Mouse (Mus musculus) liver, embryonic 12.5 days (tissue): ENCODE data around the gene Msi2. TPM values are rescaled to one million over a fixed set of nuclear protein-coding genes. Genes with fewer than 3 reads are reported as not detected.

Source experiments
- ATAC-seq: fragments of 200-750 bp; cut with Nextera tagmentation; 2 replicates; pipeline ENCODE4 v1.8.0; 2017; ENCODE audit warnings: moderate number of reproducible peaks, mild to moderate bottlenecking, moderate library complexity
- H3K27ac ChIP-seq: fragments of 300-500 bp; sonication (generic); 2 replicates; pipeline ENCODE4 v1.5.1; 2016; ENCODE audit warnings: mild to moderate bottlenecking
- H3K27me3 ChIP-seq: fragments of 300-500 bp; sonication (generic); replicated peaks from 2 replicates; pipeline ENCODE4 v1.6.1; 2016; ENCODE audit warnings: mild to moderate bottlenecking, moderate library complexity
- H3K36me3 ChIP-seq: fragments of 300-500 bp; sonication (generic); 2 replicates; pipeline ENCODE4 v1.6.1; 2016; ENCODE audit warnings: mild to moderate bottlenecking, moderate library complexity
- H3K4me1 ChIP-seq: fragments of 300-500 bp; sonication (generic); 2 replicates; pipeline ENCODE4 v1.6.1; 2016
- H3K4me2 ChIP-seq: fragments of 300-500 bp; sonication (generic); 2 replicates; pipeline ENCODE4 v1.6.1; 2016; ENCODE audit warnings: mild to moderate bottlenecking, moderate library complexity
- H3K4me3 ChIP-seq: fragments of 300-500 bp; sonication (generic); 2 replicates; pipeline ENCODE4 v1.5.1; 2016; ENCODE audit warnings: mild to moderate bottlenecking, moderate library complexity
- H3K9ac ChIP-seq: fragments of 300-500 bp; sonication (generic); 2 replicates; pipeline ENCODE4 v1.6.1; 2016; ENCODE audit warnings: mild to moderate bottlenecking, moderate library complexity
- H3K9me3 ChIP-seq: fragments of 300-500 bp; sonication (generic); replicated peaks from 2 replicates; pipeline ENCODE4 v1.6.1; 2016; ENCODE audit warnings: mild to moderate bottlenecking, moderate library complexity
- WGBS: fragments of 180-500 bp; shearing (Covaris S2); methylation state at CpG from one replicate; pipeline ENCODE4 v1.1.7; 2016; ENCODE audit not compliant: insufficient replicate concordance; 5-methylcytosine and 5-hydroxymethylcytosine counted together
- polyA plus RNA-seq: library from polyadenylated mRNA; unstranded; fragments of >200 nt; fragmentation: Nextera tagmentation; extraction: Ambion mirVana; gene quantifications from 2 replicates; pipeline ENCODE4 v1.2.1, GENCODE M21; 2016

Msi2 gene
- polyA plus RNA-seq, 1 experiment from 2014 or later: 5.2 TPM

DNA sequence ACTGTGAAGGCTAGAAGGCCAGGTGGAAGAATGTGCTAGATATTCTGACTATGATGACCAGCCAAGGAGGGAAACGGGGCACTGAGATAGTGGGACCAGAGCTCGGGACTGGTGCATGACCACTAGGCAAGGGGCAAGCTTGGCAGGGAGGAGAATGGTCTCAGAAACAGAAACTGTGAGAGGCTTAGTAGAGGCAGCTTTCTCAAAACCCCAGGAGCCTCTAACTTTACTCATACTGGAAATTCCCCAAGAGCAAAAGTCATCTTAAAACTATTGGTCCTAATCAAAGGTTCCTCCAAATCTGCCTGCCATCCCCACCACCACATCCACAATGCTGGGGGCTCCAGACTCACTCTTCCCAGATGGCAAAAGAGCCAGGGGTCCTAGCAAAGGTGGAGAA, 181.5 kb downstream of the Msi2 start:
- H3K4me1 ChIP-seq: 0 out of 2 replicates have a peak, but pooled peaks cover 6% of the 10 kb centered on the region
- no peak overlapping the region for H3K27ac ChIP-seq
- no peak for ATAC-seq
- H3K4me2 ChIP-seq: no peak overlapping the region
- H3K4me3 ChIP-seq: no peak overlapping the region
- WGBS: 70% methylated on average over 2 of the region's 2 CpGs
- no peak overlapping the region for H3K9ac ChIP-seq
- H3K36me3 ChIP-seq: no peaks in the 10 kb centered on the region
- H3K27me3 ChIP-seq: no peaks in the 10 kb centered on the region
- no peaks in the 10 kb centered on the region for H3K9me3 ChIP-seq

DNA sequence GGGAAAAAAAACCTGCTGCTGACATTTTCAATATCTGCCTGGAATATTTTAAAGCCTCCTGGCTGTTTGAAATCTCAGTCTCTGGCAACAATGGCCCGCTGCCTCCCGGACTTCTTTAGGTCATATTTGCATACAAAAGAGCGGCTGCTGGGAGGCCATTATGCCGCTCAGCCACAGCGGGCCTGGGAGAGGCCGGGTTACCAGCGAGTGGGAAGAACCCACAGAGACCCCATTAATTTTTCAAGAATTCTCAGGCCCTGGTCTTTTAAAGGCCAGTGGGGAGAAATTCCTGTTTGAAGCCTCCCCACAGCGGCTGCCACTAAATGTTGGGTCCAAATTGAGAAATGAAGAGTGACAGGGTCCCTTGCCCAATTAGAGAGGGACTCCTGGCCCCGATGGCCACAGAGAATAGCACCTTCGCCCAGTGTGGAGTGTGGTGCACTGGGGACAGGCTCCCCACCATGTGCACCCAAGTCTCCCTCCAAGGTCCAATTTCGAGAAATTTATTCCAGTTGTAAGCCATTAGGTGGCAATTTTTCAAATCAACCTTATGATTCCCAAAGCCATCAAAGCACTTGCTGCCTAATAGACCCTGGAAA, 183.9 kb downstream of the Msi2 start:
- WGBS: 64% methylated on average over 11 of the region's 11 CpGs
- Histone ChIP-seq H3K27me3 (no peaks in the 10 kb centered on the region), H3K36me3 (no peaks in the 10 kb centered on the region), H3K27ac (no peak overlapping the region), H3K4me3 (no peak overlapping the region), H3K9ac (no peak overlapping the region), H3K9me3 (no peaks in the 10 kb centered on the region), H3K4me2 (no peak overlapping the region), H3K4me1 (peaks cover 18% of the 10 kb centered on the region)
- no peak for ATAC-seq

DNA sequence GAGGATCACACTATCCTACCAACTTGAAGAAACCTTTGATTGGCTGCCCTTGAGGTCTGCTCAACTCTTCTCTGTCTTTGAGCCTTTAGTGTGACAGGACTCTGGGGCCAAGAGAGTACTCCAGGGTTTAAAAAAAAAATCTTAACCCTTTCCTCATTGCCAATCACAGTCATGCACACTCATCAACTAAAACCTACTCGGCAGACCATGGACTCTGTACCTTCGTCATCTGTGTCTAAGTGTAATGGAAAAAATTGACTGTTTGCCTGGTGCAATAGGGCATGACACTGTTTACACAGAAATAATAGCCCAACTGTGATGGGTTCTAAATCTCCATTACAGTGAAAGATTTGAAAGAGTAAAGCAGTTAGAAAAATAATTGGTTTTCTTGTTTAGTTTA, 186.3 kb downstream of the Msi2 start:
- H3K4me2 ChIP-seq: no peak overlapping the region
- 77% methylated on average over 2 of the region's 2 CpGs for WGBS
- no peak for ATAC-seq

DNA sequence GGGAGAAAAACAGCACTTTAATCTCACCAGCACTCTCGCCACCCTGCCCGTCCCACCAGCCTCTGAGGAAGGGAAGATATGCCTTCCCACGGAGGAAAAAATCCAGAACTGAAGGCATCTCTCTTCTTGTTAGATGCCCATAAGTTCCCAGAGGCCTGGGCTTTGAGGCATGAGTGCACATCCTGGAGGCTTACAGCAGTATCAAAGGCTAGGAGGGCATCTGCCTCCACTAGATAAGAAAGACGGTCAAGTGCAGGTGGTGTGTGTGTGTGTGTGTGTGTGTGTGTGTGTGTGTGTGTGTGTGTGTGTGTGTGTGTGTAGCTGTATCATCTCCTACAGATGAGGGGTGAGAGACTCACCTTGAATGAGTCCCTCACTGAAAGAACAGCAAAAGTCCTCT, 188.3 kb downstream of the Msi2 start:
- H3K9ac ChIP-seq: peak overlapping the region; percentile 27; the same call in 1 of the 2 replicates
- H3K4me1 ChIP-seq: peaks cover 55% of the 10 kb centered on the region
- H3K9me3 ChIP-seq: no peaks in the 10 kb centered on the region
- H3K4me3 ChIP-seq: no peak overlapping the region
- H3K36me3 ChIP-seq: no peaks in the 10 kb centered on the region
- peak; percentile 72 for ATAC-seq
- no peak overlapping the region for H3K4me2 ChIP-seq
- H3K27ac ChIP-seq: peak overlapping the region; percentile 48; the same call in 1 of the 2 replicates
- no peaks in the 10 kb centered on the region for H3K27me3 ChIP-seq
- 16% methylated on average over 4 of the region's 4 CpGs for WGBS

More for the DNA sequence above, 186.3 kb downstream of the Msi2 start:
- Histone ChIP-seq H3K9ac (no peak overlapping the region), H3K4me1 (peaks cover 36% of the 10 kb centered on the region), H3K9me3 (no peaks in the 10 kb centered on the region), H3K27ac (no peak overlapping the region), H3K27me3 (no peaks in the 10 kb centered on the region), H3K4me3 (no peak overlapping the region), H3K36me3 (no peaks in the 10 kb centered on the region)

DNA sequence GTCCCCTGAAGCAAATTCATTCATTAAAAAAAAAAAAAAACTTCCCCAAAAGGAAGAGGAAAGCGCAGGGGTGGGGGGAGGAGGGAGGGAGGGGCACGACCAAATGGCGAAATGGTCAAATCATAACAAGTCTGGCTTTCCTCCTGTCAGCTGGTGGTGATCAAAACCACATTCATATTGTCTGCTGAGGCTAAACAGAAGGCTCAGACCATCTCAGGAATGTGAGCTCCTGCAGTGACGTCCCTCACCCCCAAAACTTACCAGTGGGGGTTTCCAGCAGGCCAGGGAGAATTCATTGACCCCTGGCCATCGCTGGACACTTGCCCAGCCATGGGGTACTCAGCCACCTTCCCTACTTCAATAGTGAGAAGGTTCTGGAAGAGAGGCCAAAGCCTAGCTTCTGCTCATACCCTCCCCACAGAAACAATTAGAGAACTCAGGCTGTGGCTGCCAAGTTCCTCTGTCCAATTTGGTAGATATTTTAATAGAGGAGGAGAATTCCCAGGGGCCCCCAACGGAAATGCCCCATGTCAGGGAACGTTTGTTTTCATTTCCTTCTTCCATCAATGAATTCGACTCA, 189.7 kb downstream of the Msi2 start:
- Histone ChIP-seq H3K4me3 (no peak overlapping the region), H3K9me3 (no peaks in the 10 kb centered on the region), H3K9ac (no peak overlapping the region), H3K4me1 (peaks cover 69% of the 10 kb centered on the region), H3K36me3 (no peaks in the 10 kb centered on the region), H3K27me3 (no peaks in the 10 kb centered on the region), H3K27ac (no peak overlapping the region), H3K4me2 (no peak overlapping the region)
- WGBS: 34% methylated on average over 8 of the region's 8 CpGs
- no peak for ATAC-seq

DNA sequence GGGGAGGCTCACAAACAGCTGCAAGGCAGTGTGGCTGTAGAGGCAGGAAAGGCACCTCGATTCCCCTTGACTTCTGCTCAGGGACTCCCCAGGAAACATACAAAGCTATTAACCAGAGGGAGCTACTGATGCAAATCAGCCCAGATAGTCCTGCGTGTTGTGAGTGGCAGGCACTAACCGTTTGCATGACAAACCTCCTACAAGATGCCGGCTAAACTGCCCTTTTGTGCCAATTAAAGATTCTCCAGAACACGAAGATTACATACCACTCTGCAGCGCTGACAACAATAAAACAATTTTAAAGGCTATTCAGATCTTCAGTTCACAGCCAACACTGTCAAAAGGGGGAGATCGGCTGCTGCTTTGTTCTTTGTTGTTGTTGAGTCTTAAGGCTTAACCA, 191.6 kb downstream of the Msi2 start:
- no peaks in the 10 kb centered on the region for H3K9me3 ChIP-seq
- no peak overlapping the region for H3K4me3 ChIP-seq
- WGBS: 45% methylated on average over 7 of the region's 7 CpGs
- H3K36me3 ChIP-seq: no peaks in the 10 kb centered on the region
- no peak overlapping the region for H3K27ac ChIP-seq
- no peak overlapping the region for H3K9ac ChIP-seq
- no peaks in the 10 kb centered on the region for H3K27me3 ChIP-seq
- ATAC-seq: no peak
- H3K4me2 ChIP-seq: no peak overlapping the region
- H3K4me1 ChIP-seq: peaks cover 74% of the 10 kb centered on the region

DNA sequence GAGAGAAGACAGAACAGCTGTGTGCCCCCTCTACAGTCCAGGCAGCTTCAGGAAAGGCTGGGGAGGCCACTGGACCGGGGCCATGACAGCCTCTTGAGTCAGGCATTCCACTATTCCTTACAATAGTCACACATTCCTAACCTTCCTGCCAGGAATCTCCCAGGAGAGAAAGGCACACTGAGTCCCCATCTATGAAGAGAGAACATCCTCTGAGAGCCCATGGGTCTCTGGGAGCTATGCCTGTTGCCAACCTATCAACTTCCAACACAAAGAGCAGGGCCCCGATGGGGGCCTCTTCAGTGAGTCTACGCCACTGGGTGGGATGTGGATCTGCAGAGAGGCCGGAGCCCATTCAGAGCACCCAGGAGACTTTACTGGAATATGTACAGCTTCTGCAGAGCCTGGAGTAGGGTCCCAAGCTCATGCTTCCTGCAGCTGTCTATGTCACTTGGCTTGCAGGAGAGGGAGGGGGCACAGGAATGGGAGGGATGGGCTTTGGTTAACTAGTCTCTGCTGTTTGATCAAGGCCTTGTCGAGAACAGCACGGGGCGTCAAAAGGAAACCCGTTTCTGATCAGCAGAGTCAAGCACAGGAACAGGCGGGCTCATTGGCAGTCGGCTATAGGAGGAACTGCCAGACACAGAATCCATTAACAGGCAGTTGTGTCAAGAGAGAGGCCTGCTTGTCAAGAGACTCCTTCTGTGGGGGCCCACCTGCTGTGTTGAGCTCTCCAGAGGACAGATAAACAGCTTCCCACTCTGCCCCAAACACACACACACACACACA, 193.3 kb downstream of the Msi2 start:
- Histone ChIP-seq H3K4me1 (peaks cover 81% of the 10 kb centered on the region), H3K4me3 (no peak overlapping the region), H3K4me2 (no peak overlapping the region), H3K27ac (peak overlapping the region; percentile 17; the same call in 1 of the 2 replicates), H3K9ac (0 out of 2 replicates have a peak overlapping the region, but pooled peaks have one; percentile 25), H3K27me3 (no peaks in the 10 kb centered on the region), H3K9me3 (no peaks in the 10 kb centered on the region), H3K36me3 (no peaks in the 10 kb centered on the region)
- ATAC-seq: no peak
- WGBS: 30% methylated on average over 10 of the region's 10 CpGs

DNA sequence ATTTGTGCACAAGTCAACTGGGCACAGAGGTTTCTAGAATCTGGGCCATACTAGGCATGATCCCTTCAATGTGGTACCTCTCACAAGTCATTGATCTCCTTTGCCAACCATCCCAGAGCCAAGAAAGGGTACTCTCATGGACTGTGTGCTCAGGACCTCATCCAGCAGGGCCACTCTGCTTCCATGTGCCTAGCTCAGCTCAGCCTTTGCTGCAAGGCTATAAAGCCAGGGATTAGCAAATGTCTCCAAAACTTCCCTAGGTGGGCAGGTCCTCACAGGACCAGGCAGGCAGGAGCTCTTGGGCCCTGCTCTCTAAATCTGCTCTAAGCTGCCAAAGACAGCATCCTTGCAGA, 193.9 kb downstream of the Msi2 start:
- Histone ChIP-seq H3K4me2 (no peak overlapping the region), H3K4me3 (no peak overlapping the region), H3K27ac (no peak overlapping the region), H3K9me3 (no peaks in the 10 kb centered on the region), H3K4me1 (peaks cover 76% of the 10 kb centered on the region), H3K9ac (no peak overlapping the region), H3K36me3 (no peaks in the 10 kb centered on the region), H3K27me3 (no peaks in the 10 kb centered on the region)
- no peak for ATAC-seq

DNA sequence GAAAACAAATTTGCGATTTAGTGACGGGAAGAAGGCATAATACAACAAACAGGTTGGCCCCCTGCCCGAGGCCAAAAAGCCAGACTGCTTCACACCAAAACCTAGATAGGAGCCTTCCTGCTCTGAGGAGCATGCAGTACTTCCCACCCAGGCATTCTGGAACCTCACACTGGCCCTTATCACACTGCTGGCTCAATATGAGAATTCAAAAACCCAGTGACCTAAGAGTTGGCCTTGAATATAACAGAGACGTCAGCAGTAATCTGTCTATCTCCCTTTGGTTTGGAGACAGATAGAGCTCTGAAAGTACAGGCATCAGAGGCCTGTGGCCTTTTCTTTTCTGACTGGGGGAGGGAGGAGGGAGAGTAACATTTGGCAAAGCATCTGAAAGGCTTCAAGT, 194.4 kb downstream of the Msi2 start:
- no peaks in the 10 kb centered on the region for H3K36me3 ChIP-seq
- WGBS: 39% methylated on average over 4 of the region's 4 CpGs
- ATAC-seq: no peak
- no peak overlapping the region for H3K9ac ChIP-seq
- H3K4me3 ChIP-seq: no peak overlapping the region
- peaks cover 71% of the 10 kb centered on the region for H3K4me1 ChIP-seq
- no peak overlapping the region for H3K4me2 ChIP-seq
- no peak overlapping the region for H3K27ac ChIP-seq
- H3K9me3 ChIP-seq: no peaks in the 10 kb centered on the region
- H3K27me3 ChIP-seq: no peaks in the 10 kb centered on the region

DNA sequence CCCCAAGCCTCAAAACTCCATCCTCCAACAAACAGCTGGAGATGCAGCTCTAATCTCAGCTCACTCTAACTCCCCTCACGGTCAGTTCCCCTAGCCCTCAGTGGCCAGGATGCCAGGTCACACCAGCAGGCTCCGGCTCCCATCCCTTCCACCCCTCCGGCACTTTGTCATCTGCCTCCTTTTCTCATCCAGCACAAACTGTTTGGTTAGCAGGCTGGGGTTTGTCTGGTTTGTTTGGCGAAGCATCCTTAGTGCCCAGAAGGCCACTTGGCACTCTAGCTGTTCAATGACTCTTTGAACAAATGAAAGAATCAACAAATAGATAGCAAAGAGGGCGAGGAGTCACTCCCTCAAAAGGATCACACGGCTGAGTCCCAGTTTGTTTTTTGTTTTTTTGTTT, 194.8 kb downstream of the Msi2 start:
- Histone ChIP-seq H3K9ac (no peak overlapping the region), H3K27ac (no peak overlapping the region), H3K9me3 (no peaks in the 10 kb centered on the region), H3K27me3 (no peaks in the 10 kb centered on the region), H3K4me2 (no peak overlapping the region), H3K4me1 (peaks cover 67% of the 10 kb centered on the region), H3K36me3 (no peaks in the 10 kb centered on the region), H3K4me3 (no peak overlapping the region)
- ATAC-seq: no peak
- 67% methylated on average over 6 of the region's 6 CpGs for WGBS

DNA sequence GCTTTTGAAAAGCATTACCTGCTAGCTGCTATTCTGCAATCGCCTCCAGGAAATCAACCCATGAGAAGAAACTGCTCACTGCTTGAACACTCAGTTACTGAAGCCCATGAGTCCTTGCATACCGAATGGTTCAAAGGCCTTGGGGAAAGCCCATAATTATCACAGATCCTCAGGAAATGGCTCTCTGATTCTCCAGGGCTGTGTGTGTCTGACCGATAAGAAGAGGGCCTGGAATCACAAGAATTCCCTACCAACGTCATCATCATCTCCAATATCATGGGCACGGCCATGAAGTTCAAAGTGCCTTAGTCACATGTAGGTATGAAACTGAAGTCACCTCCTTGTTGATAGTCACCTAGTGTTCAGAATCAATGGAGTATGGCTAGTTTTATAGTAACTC, 196.2 kb downstream of the Msi2 start:
- Histone ChIP-seq H3K4me2 (no peak overlapping the region), H3K4me1 (peaks cover 53% of the 10 kb centered on the region), H3K9ac (no peak overlapping the region), H3K27ac (no peak overlapping the region), H3K27me3 (no peaks in the 10 kb centered on the region), H3K9me3 (no peaks in the 10 kb centered on the region), H3K4me3 (no peak overlapping the region), H3K36me3 (no peaks in the 10 kb centered on the region; the same call in 1 of the 2 replicates)
- WGBS: 59% methylated on average over 5 of the region's 5 CpGs
- ATAC-seq: no peak

DNA sequence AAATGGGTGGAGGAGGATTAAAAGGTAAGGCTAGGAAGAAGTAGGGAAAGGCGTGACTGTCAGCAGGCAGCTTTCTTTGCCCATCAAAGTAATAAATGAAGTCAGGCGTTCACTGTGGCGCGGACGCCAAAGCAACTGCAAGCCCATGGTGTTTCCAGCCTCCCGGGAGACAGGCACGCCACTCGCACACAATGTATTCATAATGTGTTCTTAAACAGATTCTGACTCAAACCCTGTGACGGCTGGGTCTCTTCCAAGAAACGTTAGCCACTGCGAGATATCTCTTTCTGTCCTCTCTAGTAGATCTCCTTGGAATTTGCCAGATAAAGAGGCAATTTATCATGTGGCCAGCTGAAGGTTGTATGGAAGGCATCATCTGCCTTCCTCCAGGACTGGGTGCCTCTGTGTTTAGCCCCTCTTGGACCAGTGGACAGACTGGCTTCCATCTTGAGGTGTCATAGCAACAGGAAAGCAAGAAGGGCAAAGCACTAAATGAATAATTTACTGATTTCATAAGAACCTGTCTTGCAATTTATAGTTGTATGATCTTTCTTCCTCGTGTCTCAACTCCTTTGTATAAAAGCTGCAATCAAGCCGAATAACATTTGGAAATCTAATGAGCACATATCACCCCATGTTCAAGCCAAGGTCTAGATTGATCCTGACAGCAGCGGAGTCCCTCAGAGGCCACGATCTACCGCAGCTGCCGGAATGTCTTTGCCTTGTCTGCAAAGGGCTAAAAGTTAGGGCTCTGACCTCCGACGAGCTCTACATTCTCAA, 197.2 kb downstream of the Msi2 start:
- Histone ChIP-seq H3K4me1 (peaks cover 43% of the 10 kb centered on the region), H3K4me3 (no peak overlapping the region), H3K36me3 (no peaks in the 10 kb centered on the region; the same call in 1 of the 2 replicates), H3K27me3 (no peaks in the 10 kb centered on the region), H3K9me3 (no peaks in the 10 kb centered on the region), H3K4me2 (no peak overlapping the region), H3K9ac (no peak overlapping the region), H3K27ac (no peak overlapping the region)
- no peak for ATAC-seq
- WGBS: 76% methylated on average over 19 of the region's 19 CpGs
